Mouse (Mus musculus) CH12.LX (cell line): Measurements from ENCODE around the gene Lrguk. TPM values are rescaled to one million over a fixed set of nuclear protein-coding genes. Genes with fewer than 3 reads are reported as not detected.

Source experiments
- DNase-seq: peaks from one replicate; pipeline ENCODE4 v3.0.0-alpha.2; 2013; ENCODE audit errors: extremely low read depth
- H3K27ac ChIP-seq: 2 replicates; pipeline ENCODE4 v1.5.1; 2012; ENCODE audit warnings: low read depth, mild to moderate bottlenecking, control low read depth, moderate library complexity; ENCODE audit not compliant: insufficient read depth
- H3K27me3 ChIP-seq: replicated peaks from 2 replicates; pipeline ENCODE3; 2012; ENCODE audit warnings: inconsistent platforms
- H3K36me3 ChIP-seq, 2 experiments: replicated peaks in 1 of 2; 2 replicates each; pipeline versions ENCODE3 to v1.6.1; 2012; ENCODE audit warnings: inconsistent platforms in 1 of 2, low read length in 1 of 2, mild to moderate bottlenecking in 1 of 2, mixed read lengths in 1 of 2, moderate library complexity in 1 of 2; ENCODE audit not compliant: control insufficient read depth in 1 of 2, insufficient read depth in 1 of 2
- H3K4me1 ChIP-seq, 2 experiments: 2 replicates each; pipeline ENCODE4 v1.6.1; 2012; ENCODE audit warnings: inconsistent platforms in 1 of 2, moderate library complexity in 1 of 2; ENCODE audit not compliant: insufficient read depth in 2 of 2, control insufficient read depth in 1 of 2
- H3K4me2 ChIP-seq: 2 replicates; pipeline ENCODE4 v1.6.1; 2012; ENCODE audit warnings: low read depth, mild to moderate bottlenecking, control low read depth; ENCODE audit not compliant: poor library complexity, insufficient read depth, severe bottlenecking
- H3K4me3 ChIP-seq, 3 experiments: fragments of 150-350 bp in 1 of 3; sonication (generic) in 1 of 3; replicated peaks in 1 of 3; 2 replicates each; pipeline versions ENCODE3 to v1.5.1; 2011 to 2012; ENCODE audit warnings: low read depth in 2 of 3, low read length in 2 of 3, mild to moderate bottlenecking in 2 of 3, moderate library complexity in 2 of 3, control low read depth in 1 of 3, improper control_type of control experiment in 1 of 3, inconsistent platforms in 1 of 3, mixed read lengths in 1 of 3; ENCODE audit not compliant: poor library complexity in 1 of 3
- H3K79me2 ChIP-seq: replicated peaks from 2 replicates; pipeline ENCODE4 v1.6.1; 2012; ENCODE audit warnings: mild to moderate bottlenecking, moderate library complexity; ENCODE audit not compliant: control insufficient read depth, poor library complexity, insufficient read depth, severe bottlenecking; ENCODE audit errors: extremely low read depth
- H3K9ac ChIP-seq: 2 replicates; pipeline ENCODE4 v1.6.1; 2012; ENCODE audit warnings: low read depth, mild to moderate bottlenecking, control low read depth, moderate library complexity; ENCODE audit not compliant: insufficient read depth
- H3K9me3 ChIP-seq: replicated peaks from 2 replicates; pipeline ENCODE3; 2012; ENCODE audit warnings: low read length, inconsistent platforms, mixed read lengths
- CHD1 ChIP-seq: IDR thresholded peaks from 2 replicates; pipeline ENCODE4 v1.6.1; 2012; ENCODE audit warnings: low read depth, low read length, improper control_type of control experiment, inconsistent platforms
- CHD2 ChIP-seq: IDR thresholded peaks from 2 replicates; pipeline ENCODE4 v1.6.1; 2011; ENCODE audit warnings: low read length, improper control_type of control experiment
- CTCF ChIP-seq, 2 experiments: IDR thresholded peaks in 1 of 2; conservative IDR thresholded peaks in 1 of 2; 2 replicates each; pipeline ENCODE4 v1.5.1; 2011 to 2012; ENCODE audit warnings: low read depth in 2 of 2, low read length in 2 of 2, improper control_type of control experiment in 1 of 2, inconsistent platforms in 1 of 2, mild to moderate bottlenecking in 1 of 2, moderate library complexity in 1 of 2
- E2F4 ChIP-seq: IDR thresholded peaks from 2 replicates; pipeline ENCODE4 v1.6.1; 2011; ENCODE audit warnings: low read depth, low read length, improper control_type of control experiment; ENCODE audit not compliant: insufficient replicate concordance
- ELF1 ChIP-seq: IDR thresholded peaks from 2 replicates; pipeline ENCODE4 v1.6.1; 2014; ENCODE audit warnings: low read depth, mild to moderate bottlenecking, inconsistent platforms, low read length, improper control_type of control experiment
- EP300 ChIP-seq: IDR thresholded peaks from 2 replicates; pipeline ENCODE4 v1.6.1; 2011; ENCODE audit warnings: low read length, improper control_type of control experiment
- ETS1 ChIP-seq: conservative IDR thresholded peaks from 2 replicates; pipeline ENCODE4 v1.6.1; 2012; ENCODE audit warnings: low read depth, mild to moderate bottlenecking, inconsistent platforms, low read length, improper control_type of control experiment, moderate library complexity
- GABPA ChIP-seq: IDR thresholded peaks from 2 replicates; pipeline ENCODE4 v1.6.1; 2012; ENCODE audit warnings: low read depth, low read length, improper control_type of control experiment, inconsistent platforms; ENCODE audit not compliant: insufficient replicate concordance
- HCFC1 ChIP-seq: IDR thresholded peaks from 2 replicates; pipeline ENCODE4 v1.6.1; 2012; ENCODE audit warnings: low read depth, mild to moderate bottlenecking, inconsistent platforms, low read length, improper control_type of control experiment
- IRF4 ChIP-seq: IDR thresholded peaks from 2 replicates; pipeline ENCODE4 v1.6.1; 2014; ENCODE audit warnings: low read depth, mild to moderate bottlenecking, inconsistent platforms, low read length, improper control_type of control experiment
- KAT2A ChIP-seq: IDR thresholded peaks from 2 replicates; pipeline ENCODE4 v1.6.1; 2012; ENCODE audit warnings: low read length, improper control_type of control experiment, inconsistent platforms; ENCODE audit not compliant: insufficient replicate concordance
- MAFK ChIP-seq: IDR thresholded peaks from 2 replicates; pipeline ENCODE4 v1.6.1; 2011; ENCODE audit warnings: low read length, improper control_type of control experiment; ENCODE audit not compliant: insufficient replicate concordance
- MAX ChIP-seq: IDR thresholded peaks from 2 replicates; pipeline ENCODE4 v1.6.1; 2011; ENCODE audit warnings: low read length, improper control_type of control experiment
- MAZ ChIP-seq: IDR thresholded peaks from 2 replicates; pipeline ENCODE4 v1.6.1; 2012; ENCODE audit warnings: low read depth, mild to moderate bottlenecking, inconsistent platforms, low read length, improper control_type of control experiment, moderate library complexity
- MEF2A ChIP-seq: IDR thresholded peaks from 2 replicates; pipeline ENCODE4 v1.6.1; 2014; ENCODE audit warnings: low read depth, mild to moderate bottlenecking, inconsistent platforms, low read length, improper control_type of control experiment, borderline replicate concordance
- MXI1 ChIP-seq: IDR thresholded peaks from 2 replicates; pipeline ENCODE4 v1.6.1; 2011; ENCODE audit warnings: mild to moderate bottlenecking, low read depth, low read length, improper control_type of control experiment
- MYC ChIP-seq: IDR thresholded peaks from 2 replicates; pipeline ENCODE4 v1.6.1; 2011; ENCODE audit warnings: low read depth, mild to moderate bottlenecking, improper control_type of control experiment, low read length
- NRF1 ChIP-seq: IDR thresholded peaks from 2 replicates; pipeline ENCODE4 v1.6.1; 2014; ENCODE audit warnings: low read depth, mild to moderate bottlenecking, inconsistent platforms, low read length, improper control_type of control experiment, moderate library complexity
- RAD21 ChIP-seq: IDR thresholded peaks from 2 replicates; pipeline ENCODE4 v1.6.1; 2011; ENCODE audit warnings: low read depth, mild to moderate bottlenecking, low read length, improper control_type of control experiment, moderate library complexity
- RCOR1 ChIP-seq: conservative IDR thresholded peaks from 2 replicates; pipeline ENCODE4 v1.6.1; 2012; ENCODE audit warnings: low read depth, mild to moderate bottlenecking, inconsistent platforms, low read length, improper control_type of control experiment
- SIN3A ChIP-seq: IDR thresholded peaks from 2 replicates; pipeline ENCODE4 v1.6.1; 2012; ENCODE audit warnings: low read length, improper control_type of control experiment, inconsistent platforms
- SMC3 ChIP-seq: IDR thresholded peaks from 2 replicates; pipeline ENCODE4 v1.6.1; 2011; ENCODE audit warnings: low read depth, low read length, improper control_type of control experiment
- TBP ChIP-seq: conservative IDR thresholded peaks from 2 replicates; pipeline ENCODE4 v1.6.1; 2011; ENCODE audit warnings: low read depth, low read length, improper control_type of control experiment
- USF2 ChIP-seq: conservative IDR thresholded peaks from 2 replicates; pipeline ENCODE4 v1.6.1; 2011; ENCODE audit warnings: low read depth, low read length, improper control_type of control experiment
- ZC3H11A ChIP-seq: IDR thresholded peaks from 2 replicates; pipeline ENCODE4 v1.6.1; 2012; ENCODE audit warnings: low read depth, mild to moderate bottlenecking, inconsistent platforms, low read length, improper control_type of control experiment
- ZMIZ1 ChIP-seq: IDR thresholded peaks from 2 replicates; pipeline ENCODE4 v1.6.1; 2012; ENCODE audit warnings: low read depth, mild to moderate bottlenecking, inconsistent platforms, low read length, improper control_type of control experiment
- dilution Hi-C: fragments of 300-500 bp; cut with MboI; formaldehyde crosslinking; loops from 2 replicates; pipeline ENCODE4 v1.14.3; 2020; ENCODE audit warnings: low sequenced_read_pairs; ENCODE audit not compliant: extremely low pct_unique_long_range_greater_than_20kb, extremely low pct_ligation_motif_present
- in situ Hi-C: fragments of 300-500 bp; cut with MboI; formaldehyde crosslinking; loops from 3 replicates; pipeline ENCODE4 v1.14.3; 2019; ENCODE audit warnings: low sequenced_read_pairs, low pct_ligation_motif_present, low pct_unique_long_range_greater_than_20kb, mixed read lengths
- polyA plus RNA-seq: library from polyadenylated mRNA; unstranded; fragments of >175 nt; gene quantifications from 2 replicates; pipeline ENCODE4 v1.2.1, GENCODE M21; 2012; ENCODE audit warnings: low read depth; ENCODE audit not compliant: insufficient read length
- total RNA-seq, 2 experiments: library from RNA; depleted of rRNA; stranded (reverse); fragments of 300-350 nt in 1 of 2; fragments of >200 nt in 1 of 2; gene quantifications; 2 replicates each; pipeline ENCODE4 v1.2.3; 2012 to 2014

The Lrguk gene
- total and polyA plus RNA-seq, 3 experiments, result 0.85 to 1.6 (median 1.1) TPM

DNA sequence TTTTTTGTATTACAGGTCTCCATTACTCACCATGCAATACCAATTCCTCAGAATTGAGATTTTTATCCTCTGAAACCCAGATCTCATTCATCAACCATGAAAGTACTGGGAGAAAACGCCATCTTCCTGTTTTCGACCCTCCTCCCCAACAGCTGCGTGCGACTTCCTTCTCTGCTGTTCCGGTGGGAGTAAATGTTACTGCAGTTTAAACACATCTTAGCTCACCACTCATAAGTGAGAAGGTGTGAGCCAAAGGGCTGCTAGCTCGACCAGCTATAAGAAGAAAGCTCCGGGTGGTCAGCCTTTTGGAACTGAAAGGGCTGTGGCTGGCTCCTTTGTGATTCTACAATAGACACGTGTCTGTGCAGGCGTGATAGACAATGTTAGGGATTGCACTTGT lies 46.5 kb upstream of the Lrguk start:
- Histone ChIP-seq H3K36me3 (no peaks in the 10 kb centered on the region), H3K4me1 (no peaks in the 10 kb centered on the region; a peak in 1 of 4 replicates), H3K4me3 (no peak overlapping the region), H3K27ac (no peak overlapping the region), H3K9ac (no peak overlapping the region), H3K9me3 (no peaks in the 10 kb centered on the region), H3K79me2 (no peaks in the 10 kb centered on the region), H3K27me3 (no peaks in the 10 kb centered on the region), H3K4me2 (no peak overlapping the region)
- no peak for DNase-seq
- no peak for TF ChIP-seq RCOR1
- no peak for TF ChIP-seq MAX
- no peak for TF ChIP-seq RAD21
- TF ChIP-seq MEF2A, result no peak
- no peak for TF ChIP-seq ETS1
- no peak for TF ChIP-seq MXI1
- no peak for TF ChIP-seq ELF1
- no peak for TF ChIP-seq SMC3
- no peak for TF ChIP-seq CTCF (conservative IDR thresholded peaks at IDR 0.05 in 1 of 2, IDR thresholded peaks at IDR 0.05 in 1 of 2; ENCODE audit: low read depth in 2 of 2, low read length in 2 of 2)
- TF ChIP-seq CHD1, result no peak
- no peak for TF ChIP-seq IRF4
- TF ChIP-seq USF2, result no peak
- no peak for TF ChIP-seq ZMIZ1
- in situ Hi-C loops, result no loop called here
- dilution Hi-C loops, result no loop called here

DNA sequence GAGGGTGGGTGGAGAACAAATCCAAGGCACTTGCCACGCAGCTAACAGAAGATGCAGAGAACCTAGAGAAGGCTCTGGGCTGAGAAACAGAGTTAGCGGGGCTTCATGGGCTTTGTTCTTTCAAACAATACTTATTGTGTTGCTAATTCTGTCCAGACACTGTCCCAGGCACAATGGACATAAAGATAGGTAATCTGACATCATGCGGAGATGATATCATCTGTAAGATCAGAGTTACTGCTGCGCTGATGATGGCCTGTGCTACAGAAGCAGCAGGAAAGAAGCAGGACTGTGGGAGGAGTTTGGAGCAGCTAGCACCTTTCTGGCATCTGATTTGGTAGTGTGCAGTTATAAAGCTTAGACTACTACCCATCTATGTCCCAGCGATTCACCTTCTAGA lies 42.1 kb upstream of the Lrguk start:
- in situ Hi-C loops (no loop called here), dilution Hi-C loops (no loop called here)
- Histone ChIP-seq H3K9ac (no peak overlapping the region), H3K36me3 (no peaks in the 10 kb centered on the region), H3K4me1 (no peaks in the 10 kb centered on the region; a peak in 1 of 4 replicates), H3K4me3 (no peak overlapping the region), H3K9me3 (no peaks in the 10 kb centered on the region), H3K27me3 (no peaks in the 10 kb centered on the region), H3K79me2 (no peaks in the 10 kb centered on the region), H3K27ac (no peak overlapping the region), H3K4me2 (no peak overlapping the region)
- no peak for DNase-seq
- no peak for TF ChIP-seq MAZ
- TF ChIP-seq CHD2, result no peak
- TF ChIP-seq HCFC1, result no peak
- no peak for TF ChIP-seq IRF4
- TF ChIP-seq EP300, result no peak
- no peak for TF ChIP-seq RCOR1
- TF ChIP-seq ETS1, result no peak
- TF ChIP-seq ZC3H11A, result no peak
- TF ChIP-seq USF2, result no peak
- no peak for TF ChIP-seq GABPA
- no peak for TF ChIP-seq NRF1
- no peak for TF ChIP-seq E2F4
- no peak for TF ChIP-seq TBP
- TF ChIP-seq MYC, result no peak
- no peak for TF ChIP-seq ZMIZ1
- TF ChIP-seq MAFK, result no peak
- no peak for TF ChIP-seq KAT2A
- no peak for TF ChIP-seq ELF1
- no peak for TF ChIP-seq SIN3A
